Mouse (Mus musculus): ENCODE results near the gene Ssmem1. TPM values are rescaled to one million over a fixed set of nuclear protein-coding genes. Genes with fewer than 3 reads are reported as not detected.

Ssmem1 gene
- not detected in 2 replicates for polyA plus RNA-seq (2012; rRNA removed)

GRCm38 (mm10) chr6:30509265-30510239 is at the start of gene Ssmem1, which contains the start of gene Tmem209:
Gene Ssmem1, plus strand, starts transcription at chr6:30509849.
Gene Tmem209, minus strand, starts transcription at chr6:30509783.

GRCm38 (mm10) chr6:30541009-30541799 is 31.6 kb downstream of the Ssmem1 start, which contains the start of gene Cpa2:
Gene Cpa2, plus strand, starts transcription at chr6:30541582.

GRCm38 (mm10) chr6:30568069-30568468 is 58.4 kb downstream of the Ssmem1 start, which contains the start of gene Cpa4:
Gene Cpa4, plus strand, starts transcription at chr6:30568369.

Other genes starting within 250 kb of the Ssmem1 start
- gene Ube2h, start 205.3 kb upstream of the Ssmem1 start, polyA plus RNA-seq (2012; rRNA removed) = 233 and 347 TPM in 2 replicates
- gene Zc3hc1, start 118.8 kb upstream of the Ssmem1 start, polyA plus RNA-seq (2012; rRNA removed) = 17.1 and 19.3 TPM in 2 replicates
- gene Klhdc10, start 108.0 kb upstream of the Ssmem1 start, polyA plus RNA-seq (2012; rRNA removed) = 18.4 and 25.9 TPM in 2 replicates
- gene Tmem209, start 66 bp upstream of the Ssmem1 start, polyA plus RNA-seq (2012; rRNA removed) = 46.7 and 62.1 TPM in 2 replicates
- 0.61 and 0.85 TPM in 2 replicates for gene Cpa2, start 31.7 kb downstream of the Ssmem1 start, polyA plus RNA-seq (2012; rRNA removed)
- not detected in 2 replicates for gene Cpa4, start 58.5 kb downstream of the Ssmem1 start, polyA plus RNA-seq (2012; rRNA removed)
- gene Cpa5, start 101.2 kb downstream of the Ssmem1 start, polyA plus RNA-seq (2012; rRNA removed) = not detected in 2 replicates
- gene Cpa1, start 129.4 kb downstream of the Ssmem1 start, polyA plus RNA-seq (2012; rRNA removed) = 6.9 and 10.7 TPM in 2 replicates
- 5.2 and 7.2 TPM in 2 replicates for gene Cep41, start 183.9 kb downstream of the Ssmem1 start, polyA plus RNA-seq (2012; rRNA removed)
- gene Mest, start 213.7 kb downstream of the Ssmem1 start, polyA plus RNA-seq (2012; rRNA removed) = 300 and 331 TPM in 2 replicates